ENCODE assay signal across 18 mouse cellular contexts in the genomic region with DNA sequence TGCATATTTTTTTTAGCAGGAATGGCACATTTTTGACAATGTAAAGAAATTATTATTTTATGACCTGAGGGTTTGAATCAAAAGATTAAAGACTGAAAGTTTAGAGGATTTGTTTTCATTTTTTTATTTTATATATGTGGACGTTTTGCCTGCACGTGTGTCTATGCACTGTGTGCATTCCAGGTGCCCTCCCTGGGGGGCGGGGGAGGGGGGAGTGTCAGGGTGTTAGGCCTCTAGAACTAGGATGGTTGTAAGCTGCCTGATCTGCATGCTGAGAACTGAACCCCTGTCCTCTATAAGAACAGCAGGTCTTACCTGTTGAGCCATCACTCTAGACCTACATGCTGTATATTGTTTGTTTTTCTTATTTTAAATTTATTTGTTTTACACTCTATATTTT. TPM values are rescaled to one million over a fixed set of nuclear protein-coding genes. Genes with fewer than 3 reads are reported as not detected.
"Had no signal": no experiment of that assay in that cellular context is flagged by ENCODE, and none has a peak within 500 bp of the region (broad histone marks: within the 10 kb centered on the region; RNA-seq: fewer than 3 reads in every experiment).

No protein-coding gene starts in this region.

- H3K9me3 ChIP-seq: neural tube, embryonic 15.5 days; stomach, embryonic 15.5 days had no signal

- H3K4me3 ChIP-seq: neural tube, embryonic 15.5 days; stomach, embryonic 15.5 days had no signal

- H3K27me3 ChIP-seq: neural tube, embryonic 15.5 days; stomach, embryonic 15.5 days had no signal

- H3K27ac ChIP-seq: neural tube, embryonic 15.5 days; stomach, embryonic 15.5 days; stomach, postnatal 0 days had no signal

- H3K9ac ChIP-seq: neural tube, embryonic 15.5 days; stomach, embryonic 15.5 days had no signal

- DNase-seq: retina, postnatal 1 day; right cerebral cortex, adult 18-20 months; right cerebral cortex, postnatal 14 days; right cerebral cortex, postnatal 25 days; right cerebral cortex, postnatal 4 days; spleen, adult 18-20 months; thymus, adult 18-20 months; thymus, adult 2 months; thymus, postnatal 14 days; thymus, postnatal 25 days; thymus, postnatal 36 days; thymus, postnatal 4 days had no signal

- H3K36me3 ChIP-seq: neural tube, embryonic 15.5 days; stomach, embryonic 15.5 days had no signal

- H3K4me2 ChIP-seq: neural tube, embryonic 15.5 days; stomach, embryonic 15.5 days had no signal

RNA-seq across cellular contexts. Expression of gene Gm17324, which starts 36.1 kb away (rescaled TPM):
- total RNA-seq: neutrophil, adult 5-6 weeks had no signal
- polyA plus RNA-seq: small intestine, adult 2 months; spleen, adult 2 months had no signal
